Mouse (Mus musculus): ENCODE measurements around the gene Olfr1396.

The Olfr1396 gene

DNA sequence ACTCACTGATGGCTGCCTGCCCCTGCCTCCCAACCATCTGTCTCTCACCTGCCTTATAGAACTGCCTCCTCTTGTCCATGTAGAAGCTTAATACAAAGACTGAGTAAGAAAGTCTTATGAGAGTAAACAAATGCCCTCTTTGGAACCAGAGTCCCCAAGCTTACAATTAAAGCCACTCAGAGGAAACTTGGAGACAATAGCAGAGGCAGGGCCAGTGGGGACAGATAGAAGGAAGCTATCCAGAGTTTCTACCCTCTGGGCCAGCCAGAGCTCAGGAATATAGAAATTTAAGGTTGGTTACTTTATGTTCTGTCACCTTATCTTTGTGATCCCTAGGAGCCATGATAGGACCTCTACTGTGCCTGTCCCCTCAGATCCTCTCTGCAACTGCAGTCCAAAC is at the start of gene Olfr1396:
Gene Olfr1396 (minus strand): TSS at position 101 of the 400 bp plus-strand sequence.
- DNase-seq (ENCODE audit: low spot score) = no peak

DNA sequence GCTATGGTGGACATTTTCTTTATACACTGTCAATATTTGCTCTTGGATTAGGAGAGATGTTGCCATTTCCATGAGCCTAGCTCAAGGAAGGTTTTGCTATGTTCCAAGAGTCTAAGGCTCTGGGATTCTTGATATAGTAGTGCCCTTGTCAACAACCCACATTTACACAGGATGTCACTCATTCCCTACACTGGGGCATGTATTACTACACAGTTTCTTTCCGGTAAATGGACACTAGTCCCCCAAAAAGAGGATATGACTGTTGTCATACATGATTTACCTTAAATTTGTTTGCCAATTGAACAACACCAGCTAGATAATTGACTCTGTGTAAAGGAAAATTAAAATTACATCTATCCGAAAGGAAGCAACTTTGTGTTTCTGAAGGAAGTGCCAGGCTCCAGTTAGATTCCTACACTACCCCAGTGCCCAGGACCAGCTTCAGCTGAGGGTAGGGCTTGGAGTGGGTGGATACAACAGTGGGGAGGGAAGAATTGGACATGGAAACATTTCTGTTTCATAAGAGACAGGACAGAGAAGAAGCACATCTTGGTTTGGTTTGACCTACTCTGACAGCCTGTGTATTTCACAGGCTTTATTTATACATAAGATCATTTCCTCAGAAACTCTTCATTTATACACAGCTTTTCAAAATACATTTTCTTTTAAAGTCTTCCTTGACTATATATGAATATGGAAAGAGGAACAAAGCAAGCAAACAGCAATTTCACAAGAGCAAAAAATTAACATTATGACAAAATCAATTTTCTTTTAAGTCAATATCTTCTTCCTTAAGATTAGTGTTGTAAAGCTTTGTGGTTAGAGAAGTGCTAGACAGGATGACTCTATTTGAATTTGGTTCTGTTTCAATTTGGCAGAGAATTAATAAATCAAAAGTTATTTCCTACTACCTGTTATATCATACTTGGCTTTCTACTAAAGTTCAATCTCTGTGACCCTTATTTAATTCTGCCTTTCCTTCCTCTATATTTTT is 42.4 kb upstream of the Olfr1396 start:
- DNase-seq (ENCODE audit: low spot score) = no peak

DNA sequence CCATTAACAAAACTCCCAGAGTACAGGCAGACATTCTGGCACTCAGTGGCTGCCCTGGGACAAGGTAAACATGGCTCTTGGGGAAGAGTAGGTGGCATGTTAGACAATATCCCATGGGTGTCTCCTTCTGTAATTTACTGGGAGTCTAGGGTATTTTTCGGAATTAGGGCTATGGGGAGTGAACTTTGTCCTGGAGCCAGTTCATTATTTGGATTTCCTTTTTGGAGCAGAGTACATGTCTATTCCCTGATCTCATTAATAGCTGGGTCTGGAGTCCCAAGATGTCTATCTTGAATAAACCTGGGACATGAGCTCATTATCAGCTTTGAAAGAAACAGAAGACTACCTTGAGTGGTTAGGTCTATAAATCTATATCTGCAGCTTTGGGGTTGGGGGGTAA is 39.4 kb upstream of the Olfr1396 start, which contains the start of gene Olfr1394:
Gene Olfr1394 (plus strand): TSS at position 301 of the 400 bp plus-strand sequence.
- no peak for DNase-seq (ENCODE audit: low spot score)

DNA sequence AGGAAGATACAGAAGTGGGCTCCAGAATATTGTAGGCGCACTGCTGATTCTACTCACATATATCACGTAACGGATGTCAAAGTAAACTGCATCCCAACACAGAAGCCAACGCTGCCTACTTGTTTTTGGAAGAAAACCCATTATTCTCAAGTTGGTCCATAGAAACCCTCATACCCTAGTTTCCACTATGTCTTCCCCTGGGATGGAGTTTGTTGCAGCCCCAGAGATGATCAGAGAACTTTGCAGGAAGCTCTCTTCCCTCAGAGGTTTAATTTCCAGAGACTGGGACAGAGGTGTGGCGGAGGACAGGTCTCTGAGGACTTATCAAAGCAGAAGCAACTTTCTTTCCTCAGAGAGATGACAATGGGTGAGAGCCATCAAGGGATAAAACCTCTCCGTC is 27.3 kb upstream of the Olfr1396 start, which contains the start of gene Olfr1395:
Gene Olfr1395 (plus strand): TSS at position 301 of the 400 bp plus-strand sequence.
- no peak for DNase-seq (ENCODE audit: low spot score)

DNA sequence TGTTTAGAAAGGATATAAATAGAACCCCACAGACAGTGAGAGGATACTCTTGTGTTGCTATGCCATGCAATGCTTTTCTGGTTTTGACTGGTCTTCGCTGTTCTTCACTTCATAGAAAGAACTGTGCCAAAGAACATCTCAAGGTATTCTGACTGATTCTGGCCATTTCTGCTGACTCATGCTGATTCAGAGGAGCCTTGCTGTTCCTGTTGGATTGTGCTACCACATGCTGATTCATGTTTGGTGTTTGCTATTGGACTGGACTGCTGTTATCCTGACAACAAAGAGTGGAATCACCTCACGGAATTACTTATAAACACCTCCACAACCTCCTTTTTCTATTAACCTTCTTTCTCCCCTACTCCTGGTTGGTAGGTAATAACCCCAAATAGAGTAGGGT is 9.5 kb upstream of the Olfr1396 start:
- no peak for DNase-seq (ENCODE audit: low spot score)

DNA sequence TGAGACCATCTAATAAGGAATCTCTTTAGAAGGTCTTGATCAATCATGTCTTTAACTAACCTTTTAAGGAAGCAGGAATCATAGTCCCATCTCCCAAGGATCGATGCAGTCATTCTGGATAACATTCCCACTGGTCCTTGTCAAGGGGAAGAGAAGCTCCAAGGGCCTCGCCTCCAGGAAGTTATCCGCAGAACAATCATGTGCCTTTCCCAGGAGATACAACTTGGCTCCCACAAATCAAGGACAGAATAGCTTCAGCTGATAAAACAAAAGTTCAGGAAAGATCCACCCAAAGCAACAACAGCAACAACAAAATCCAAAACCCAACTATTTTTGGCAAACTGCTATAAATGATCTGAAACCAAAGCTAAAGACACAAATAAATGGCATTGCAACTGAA is 5.0 kb upstream of the Olfr1396 start:
- no peak for DNase-seq (ENCODE audit: low spot score)

DNA sequence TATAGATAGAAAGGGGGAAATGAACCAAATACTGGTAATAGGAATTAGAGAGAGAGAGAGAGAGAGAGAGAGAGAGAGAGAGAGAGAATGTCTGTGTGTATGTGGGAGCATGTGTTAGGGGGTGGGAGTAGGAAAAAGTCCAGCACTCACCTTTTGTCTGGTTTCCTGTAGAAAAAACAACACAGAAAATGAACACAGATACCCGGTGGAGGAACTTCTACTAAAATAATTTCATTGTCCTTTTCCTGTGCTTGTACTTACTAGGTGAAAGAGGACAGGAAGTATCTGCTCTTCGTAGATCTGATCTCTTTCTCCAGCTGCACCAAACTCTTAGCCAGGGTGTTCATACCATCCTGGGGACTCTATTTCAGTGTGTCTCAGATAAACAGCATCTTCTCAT is 516 bp downstream of the Olfr1396 start:
- DNase-seq (ENCODE audit: low spot score) = no peak

DNA sequence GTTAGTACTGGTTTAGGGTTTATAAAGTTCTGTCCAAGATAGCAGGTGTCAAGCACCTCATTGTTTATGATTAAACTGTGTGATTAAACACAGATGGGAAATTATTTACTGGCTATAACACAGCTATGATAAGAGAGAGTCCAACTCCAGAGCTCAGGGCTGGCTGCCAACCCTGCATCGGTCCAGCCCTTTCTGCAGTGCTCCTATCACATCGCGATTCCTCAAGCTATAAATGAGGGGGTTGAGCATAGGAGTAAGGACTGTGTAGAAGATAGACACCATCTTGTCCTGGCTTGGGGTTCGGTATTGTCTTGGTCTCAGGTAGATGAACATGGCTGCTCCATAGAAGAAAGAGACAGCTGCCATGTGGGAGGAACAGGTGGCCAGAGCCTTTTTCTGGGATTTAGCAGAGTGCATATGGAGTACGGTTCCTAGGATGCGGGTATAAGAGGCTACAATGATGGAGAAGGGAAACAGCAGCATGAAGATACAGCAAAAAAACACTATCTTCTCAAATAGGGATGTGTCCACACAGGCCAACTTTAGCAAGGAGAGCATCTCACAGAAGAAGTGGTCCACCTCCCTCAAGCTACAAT is 2.0 kb downstream of the Olfr1396 start:
- no peak for DNase-seq (ENCODE audit: low spot score)

DNA sequence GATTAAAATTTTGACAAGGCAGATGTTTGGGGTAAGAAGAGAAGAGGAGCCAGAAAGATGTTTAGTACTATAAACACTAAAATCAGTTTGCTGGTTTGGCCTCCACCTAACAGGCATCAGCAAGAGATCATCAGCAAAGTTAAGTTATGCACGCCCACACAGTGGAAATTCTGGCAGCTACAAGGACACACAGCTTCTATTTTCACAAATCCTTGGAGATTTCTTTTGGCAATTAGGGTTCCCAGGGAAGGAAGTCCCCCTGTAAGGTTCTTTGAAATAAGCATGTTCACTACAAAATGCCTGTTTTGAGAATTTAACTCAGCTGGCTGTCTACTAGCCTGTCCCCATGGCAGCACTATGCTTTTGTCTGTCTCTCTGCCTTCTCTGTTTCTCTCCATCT is 3.7 kb downstream of the Olfr1396 start:
- DNase-seq (ENCODE audit: low spot score) = no peak

DNA sequence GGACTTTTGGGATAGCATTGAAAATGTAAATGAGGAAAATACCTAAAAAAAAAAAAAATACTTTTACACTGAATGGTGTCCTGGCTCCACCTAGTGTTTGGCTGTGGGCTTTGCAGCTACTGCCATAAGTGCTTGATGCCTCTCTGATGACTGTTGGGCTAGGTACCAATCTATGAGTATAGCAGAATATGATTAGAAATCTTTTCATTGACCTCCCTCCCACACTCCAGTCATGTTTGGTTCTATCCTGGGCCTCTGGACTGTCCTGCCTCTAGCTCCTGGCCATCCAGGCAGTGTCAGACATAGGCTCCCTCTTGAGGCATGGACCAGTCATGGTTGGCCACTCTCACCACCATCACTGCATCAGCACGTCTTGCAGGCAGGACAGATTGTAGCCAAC is 5.8 kb downstream of the Olfr1396 start:
- no peak for DNase-seq (ENCODE audit: low spot score)

DNA sequence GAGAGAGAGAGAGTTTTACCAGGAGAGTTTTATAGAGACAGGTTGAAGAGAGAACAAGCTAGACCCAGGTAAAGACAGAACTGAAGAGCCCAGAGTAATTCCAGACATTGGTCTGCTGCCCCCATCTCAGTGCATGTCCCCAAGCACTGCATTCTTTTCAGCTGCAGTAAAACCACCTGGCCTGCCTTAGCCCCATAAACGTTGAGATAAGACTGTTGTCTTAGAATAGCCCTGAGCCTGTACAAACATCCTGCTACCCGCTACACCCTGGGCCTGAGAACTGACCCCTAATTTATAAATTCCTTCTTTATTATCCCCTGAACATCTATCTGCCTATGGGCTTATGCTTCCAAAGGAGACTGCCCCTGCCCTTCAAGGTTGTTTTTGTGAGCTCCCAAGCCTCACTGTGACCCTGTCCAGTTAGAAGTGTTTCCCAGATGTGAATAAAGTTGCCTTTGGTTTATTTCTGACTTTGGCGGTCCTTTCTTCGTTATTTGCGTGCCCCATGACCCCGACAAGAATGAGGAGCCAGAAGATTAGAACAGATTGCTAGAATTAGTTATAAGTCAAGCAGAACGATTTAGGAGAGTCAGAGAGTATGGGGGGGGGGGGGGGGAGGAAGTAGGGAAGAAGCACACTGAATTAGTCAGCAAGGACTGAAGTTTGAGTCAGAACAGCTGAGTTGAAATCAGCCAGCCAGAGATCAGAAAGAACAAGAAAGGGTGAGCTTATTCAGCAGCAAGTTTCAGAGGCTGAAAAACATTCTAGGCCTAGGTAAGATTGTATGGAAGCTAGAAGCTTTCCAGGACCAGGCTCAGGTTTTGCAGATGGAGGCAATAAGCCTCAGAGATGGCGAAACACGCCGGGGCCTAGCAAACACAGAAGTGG is 6.8 kb downstream of the Olfr1396 start:
- DNase-seq (ENCODE audit: low spot score) = no peak

DNA sequence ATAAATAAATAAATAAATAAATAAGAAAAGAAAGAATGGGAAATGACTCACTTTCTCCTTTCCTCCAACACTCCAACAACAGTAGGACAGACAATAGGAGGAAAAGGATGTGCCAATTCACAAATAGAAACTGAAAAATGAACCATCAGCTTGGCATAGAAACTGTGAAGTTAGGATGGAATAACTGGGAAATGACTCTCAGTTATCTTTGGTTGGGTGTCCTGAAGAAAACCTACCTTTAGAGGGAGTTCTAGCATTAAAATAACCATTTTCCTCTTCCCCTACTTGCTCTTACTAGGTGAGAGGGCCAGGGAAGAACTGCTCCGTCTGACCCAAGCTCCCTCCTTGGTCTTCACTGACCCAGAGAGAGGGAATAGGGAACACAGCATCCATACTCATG is 8.9 kb downstream of the Olfr1396 start:
- DNase-seq (ENCODE audit: low spot score) = no peak

DNA sequence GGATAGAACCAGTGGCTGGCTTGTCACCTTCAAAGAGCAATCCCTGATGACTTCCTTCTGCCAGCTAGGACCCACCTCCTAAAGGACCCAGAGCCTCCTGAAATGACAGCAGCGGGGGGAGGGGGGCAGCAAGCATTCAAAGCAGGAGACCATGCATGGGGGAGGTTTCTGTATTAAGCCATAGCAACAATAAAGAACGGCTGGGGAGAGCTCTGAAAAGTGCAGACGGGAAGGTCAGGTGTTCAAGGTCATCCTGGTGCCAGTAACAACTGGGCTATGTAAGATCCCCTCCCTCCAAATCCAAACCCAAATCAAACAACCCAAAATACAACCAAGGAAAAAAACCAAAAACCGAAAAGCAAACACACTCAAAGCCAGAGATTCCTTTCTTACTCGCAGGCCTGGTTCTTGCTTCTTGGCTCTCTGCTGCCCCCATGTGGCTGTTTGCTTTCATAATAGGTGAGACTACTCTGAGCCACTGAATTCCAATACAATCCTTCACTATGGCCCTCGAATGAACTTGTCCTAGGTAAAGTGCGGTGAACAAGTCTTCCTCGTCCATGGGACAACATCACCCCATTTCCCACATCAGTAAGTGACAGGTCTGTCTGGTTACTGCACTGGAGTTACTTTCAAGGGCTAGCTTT is 11.5 kb downstream of the Olfr1396 start:
- DNase-seq (ENCODE audit: low spot score) = peak; percentile 51

DNA sequence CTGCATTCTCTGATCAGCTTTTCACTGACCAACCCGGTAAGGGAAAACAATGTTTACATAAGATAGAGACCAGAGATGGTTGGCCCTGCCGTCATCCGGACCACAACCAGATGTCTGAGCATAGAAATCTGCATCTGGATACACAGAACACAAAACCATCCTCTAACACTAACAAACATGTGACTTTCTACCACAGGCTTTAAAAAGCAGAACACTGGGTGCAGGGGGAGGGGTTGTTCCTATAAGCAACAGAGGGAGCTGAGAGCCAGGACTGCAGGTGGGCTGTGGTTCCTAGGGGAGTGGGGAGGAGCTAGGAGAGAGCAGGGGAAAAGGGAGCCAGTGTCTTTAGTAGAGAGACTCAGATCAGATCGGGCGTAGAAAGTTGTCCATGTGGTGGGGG is 13.2 kb downstream of the Olfr1396 start:
- DNase-seq (ENCODE audit: low spot score) = no peak

DNA sequence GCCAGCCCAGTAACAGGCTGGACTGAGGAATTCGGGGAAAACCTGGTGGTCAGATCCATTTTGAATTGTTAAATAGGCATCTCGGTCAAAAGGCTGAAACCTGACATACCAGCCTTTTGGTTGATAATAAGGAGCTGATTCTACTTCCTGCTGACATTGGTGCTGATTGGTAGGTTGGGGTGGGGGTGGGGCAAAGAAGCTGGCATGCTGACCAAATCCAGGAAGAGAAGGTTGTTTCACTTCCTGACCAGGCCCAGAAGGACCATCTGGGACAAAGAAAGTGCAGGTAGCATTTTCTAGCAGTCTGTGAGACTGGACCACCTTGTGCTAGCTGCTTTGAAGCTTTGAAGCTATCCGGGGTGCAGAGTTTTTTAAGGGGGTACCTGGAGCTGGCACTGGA is 14.3 kb downstream of the Olfr1396 start:
- DNase-seq (ENCODE audit: low spot score) = no peak

DNA sequence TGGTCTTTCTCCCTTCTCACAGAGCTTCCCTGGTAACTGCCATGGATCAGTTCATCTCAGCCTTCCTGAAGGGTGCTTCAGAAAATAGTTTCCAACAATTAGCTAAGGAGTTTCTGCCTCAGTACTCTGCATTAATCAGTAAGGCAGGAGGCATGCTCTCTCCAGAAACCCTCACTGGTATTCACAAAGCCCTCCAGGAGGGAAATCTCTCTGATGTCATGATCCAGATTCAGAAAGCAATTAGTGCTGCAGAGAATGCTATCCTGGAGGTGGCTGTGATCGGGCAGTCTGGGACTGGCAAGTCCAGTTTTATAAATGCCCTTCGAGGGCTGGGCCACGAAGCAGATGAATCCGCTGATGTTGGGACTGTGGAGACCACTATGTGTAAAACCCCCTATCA is 19.3 kb downstream of the Olfr1396 start:
- DNase-seq (ENCODE audit: low spot score) = no peak

DNA sequence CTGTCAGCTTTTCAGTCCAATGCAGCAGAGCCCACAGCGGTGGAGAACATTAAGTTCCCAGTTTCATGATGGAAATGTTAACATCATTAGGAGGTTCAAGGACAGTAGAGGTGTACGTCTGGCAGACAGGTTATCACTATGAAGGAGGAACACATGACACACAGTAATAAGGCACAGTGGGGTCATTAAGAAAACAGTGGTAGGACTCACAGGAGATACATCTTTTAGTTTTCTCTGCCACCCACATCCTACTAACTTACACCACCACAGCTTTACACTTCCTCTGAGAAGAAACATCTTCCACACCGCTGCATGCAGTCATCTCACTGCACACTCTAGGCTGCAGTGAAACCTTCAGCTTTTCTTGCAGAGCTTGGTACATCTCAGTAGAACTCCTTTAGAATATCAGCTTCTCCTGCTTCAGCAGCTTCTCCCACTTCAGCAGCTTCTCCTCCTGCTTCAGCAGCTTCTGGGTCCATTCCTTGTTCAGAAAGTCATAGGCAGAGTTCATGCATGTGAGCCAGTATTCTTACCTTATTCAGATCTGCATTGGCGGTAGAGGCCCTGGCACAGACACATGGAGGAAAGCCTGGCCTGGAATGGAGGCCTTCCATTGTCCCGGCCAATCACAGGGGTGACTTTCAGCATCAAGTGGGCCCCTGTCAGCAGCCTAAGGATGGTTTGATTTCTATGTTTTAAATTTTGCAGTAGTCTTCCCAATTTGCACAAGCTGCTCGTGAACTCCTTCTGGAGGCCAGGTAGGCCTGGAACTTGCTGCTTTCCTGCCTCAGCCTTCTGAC is 20.6 kb downstream of the Olfr1396 start:
- no peak for DNase-seq (ENCODE audit: low spot score)

DNA sequence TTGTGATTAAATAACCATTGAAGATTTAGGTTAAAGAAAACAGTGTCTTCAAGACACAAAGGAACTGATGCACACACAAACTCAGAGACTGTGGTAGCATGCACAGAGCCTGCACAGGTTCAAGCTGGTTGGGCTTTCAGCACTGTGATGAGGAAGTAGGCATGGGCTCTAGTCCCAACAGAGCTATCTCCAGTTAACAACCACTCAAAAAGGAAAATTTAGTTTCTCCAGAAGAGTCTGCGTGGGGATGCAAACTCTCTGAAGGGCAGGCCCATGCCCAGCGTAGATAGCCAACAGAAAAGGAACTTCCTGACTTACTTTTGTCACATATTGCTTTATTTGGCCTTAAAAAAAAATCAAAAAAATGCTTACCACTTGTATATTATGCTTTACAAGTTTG is 21.9 kb downstream of the Olfr1396 start:
- no peak for DNase-seq (ENCODE audit: low spot score)

DNA sequence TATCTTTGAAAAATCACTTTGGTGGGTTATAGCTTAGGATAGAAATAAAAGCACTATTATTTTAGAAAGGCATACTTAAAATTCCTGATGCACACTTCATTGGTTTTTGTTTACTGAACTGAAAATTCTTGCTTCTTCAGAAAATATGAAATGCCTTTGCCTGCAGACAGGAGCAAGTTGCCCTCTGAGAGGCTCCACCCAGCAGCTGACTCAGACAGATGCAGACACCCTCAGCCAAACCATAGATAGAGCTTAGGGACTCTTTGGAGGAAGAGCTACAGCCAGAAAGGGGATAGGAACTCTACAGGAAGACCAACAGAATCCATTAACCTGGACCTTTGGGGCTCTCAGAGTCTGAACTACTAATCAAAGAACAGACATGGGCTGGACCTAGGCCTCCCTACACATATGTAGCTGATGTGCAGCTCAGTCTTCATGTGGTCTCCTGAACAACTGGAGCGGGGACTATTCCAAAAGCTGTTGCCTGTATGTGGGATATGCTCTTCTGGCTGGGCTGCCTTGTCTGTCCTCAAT is 22.6 kb downstream of the Olfr1396 start:
- DNase-seq (ENCODE audit: low spot score) = no peak

DNA sequence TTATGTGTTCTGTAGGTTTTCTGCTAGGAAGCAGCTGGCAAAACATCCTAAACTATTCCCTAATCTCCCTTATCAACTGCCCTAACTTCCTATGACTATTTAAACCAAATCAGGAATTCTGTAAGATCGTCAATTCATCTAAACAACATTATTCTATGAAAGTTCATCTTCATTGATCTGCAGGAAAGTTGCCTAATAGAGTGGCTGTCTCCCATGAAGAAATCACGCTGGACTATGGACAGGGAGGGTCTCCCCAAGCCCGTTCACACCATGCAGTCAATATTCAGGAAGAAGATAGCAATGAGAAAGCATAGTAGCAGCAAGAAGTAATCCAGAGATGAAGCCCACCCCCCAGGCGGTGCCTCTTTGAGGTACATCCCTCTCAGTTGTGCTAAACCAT is 23.5 kb downstream of the Olfr1396 start:
- no peak for DNase-seq (ENCODE audit: low spot score)

DNA sequence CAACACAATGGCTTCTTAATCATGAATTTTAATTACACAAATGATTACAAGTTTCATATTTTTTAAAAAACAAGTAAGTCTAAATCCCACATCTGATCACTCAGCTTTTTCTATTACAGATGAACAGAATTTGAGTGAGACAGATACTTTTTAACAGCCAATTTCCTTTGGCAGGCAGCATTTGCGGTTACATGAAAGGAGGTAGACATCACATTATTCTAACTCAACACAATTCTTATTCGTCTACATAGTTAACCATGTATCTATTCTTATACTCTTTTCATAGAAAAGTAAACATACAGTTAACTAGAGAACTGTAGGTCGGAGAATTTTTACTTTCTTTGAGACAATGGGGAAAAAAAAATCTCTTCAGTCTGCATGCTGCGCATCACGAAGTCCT is 24.1 kb downstream of the Olfr1396 start:
- no peak for DNase-seq (ENCODE audit: low spot score)

All from left cerebral cortex, adult 11 months (tissue).